In genomic region chr9:21653253-21653652, GRCm38 (mm10) we compare ENCODE assay signal across 25 mouse cellular contexts. TPM values are rescaled to one million over a fixed set of nuclear protein-coding genes. Genes with fewer than 3 reads are reported as not detected.
DNase-seq lines count a peak whose midpoint lies in the region; ATAC-seq and TF ChIP-seq lines count a peak whose summit lies in the region.
"Had no signal": no experiment of that assay in that cellular context is flagged by ENCODE, and none has a peak within 500 bp of the region (broad histone marks: within the 10 kb centered on the region; RNA-seq: fewer than 3 reads in every experiment).

No protein-coding gene starts in this region.

- H3K27me3 ChIP-seq in heart, postnatal 0 days (ENCODE audit: control insufficient read depth, insufficient read depth, low read length), result no peaks in the 10 kb centered on the region
- H3K27me3 ChIP-seq: CH12.LX; embryonic facial prominence, embryonic 12.5 days; embryonic facial prominence, embryonic 15.5 days; hindbrain, embryonic 13.5 days; intestine, embryonic 15.5 days had no signal

- no peak for TF ChIP-seq CTCF in heart, postnatal 0 days (IDR thresholded peaks at IDR 0.05; ENCODE audit: low read depth)

- no peak overlapping the region for H3K9ac ChIP-seq in heart, postnatal 0 days (replicated peaks; ENCODE audit: low read depth, low read length)
- H3K9ac ChIP-seq: embryonic facial prominence, embryonic 12.5 days; embryonic facial prominence, embryonic 15.5 days; forebrain, postnatal 0 days; hindbrain, embryonic 13.5 days; intestine, embryonic 15.5 days had no signal

- H3K9me3 ChIP-seq in heart, postnatal 0 days (replicated peaks; ENCODE audit: control insufficient read depth, low read length), result no peaks in the 10 kb centered on the region
- H3K9me3 ChIP-seq: embryonic facial prominence, embryonic 12.5 days; embryonic facial prominence, embryonic 15.5 days; G1E; heart, embryonic 10.5 days; hindbrain, embryonic 10.5 days; hindbrain, embryonic 13.5 days; intestine, embryonic 15.5 days had no signal

- no peak for ATAC-seq in heart, postnatal 0 days (ENCODE audit: insufficient read depth, low read depth)
- ATAC-seq in megakaryocyte progenitor cell, adult 5-6 weeks (replicated peaks; ENCODE audit: poor library complexity), result peak; percentile 44
- ATAC-seq: forebrain, embryonic 14.5 days; forebrain, postnatal 0 days; hindbrain, embryonic 16.5 days; intestine, embryonic 15.5 days had no signal

- H3K4me1 ChIP-seq in heart, postnatal 0 days (ENCODE audit: control insufficient read depth, insufficient read depth), result peaks cover 15% of the 10 kb centered on the region
- H3K4me1 ChIP-seq: embryonic facial prominence, embryonic 12.5 days; embryonic facial prominence, embryonic 15.5 days; heart, embryonic 10.5 days; hindbrain, embryonic 10.5 days; hindbrain, embryonic 13.5 days; intestine, embryonic 15.5 days had no signal

- H3K36me3 ChIP-seq in heart, postnatal 0 days (replicated peaks; ENCODE audit: control insufficient read depth, insufficient read depth, low read length), result peaks cover 55% of the 10 kb centered on the region

- H3K27ac ChIP-seq in heart, postnatal 0 days (ENCODE audit: low read depth), result peak overlapping the region; percentile 59; the same call in 1 of the 2 replicates
- H3K27ac ChIP-seq: embryonic facial prominence, embryonic 12.5 days; embryonic facial prominence, embryonic 15.5 days; heart, embryonic 10.5 days; hindbrain, embryonic 10.5 days; hindbrain, embryonic 13.5 days; intestine, embryonic 15.5 days had no signal

- 37% methylated on average over 2 of the region's 2 CpGs for WGBS in heart, postnatal 0 days

- no peak for DNase-seq in heart, postnatal 0 days (ENCODE audit: low spot score)
- DNase-seq in heart, adult 8-10 months (ENCODE audit: low spot score), result no peak
- peak; percentile 10 for DNase-seq in thymus, postnatal 25 days
- no peak for DNase-seq in thymus, postnatal 10 days (ENCODE audit: low spot score in 2 of 2)
- no peak for DNase-seq in right cerebral cortex, adult 2 months (ENCODE audit: low spot score in 2 of 2)
- DNase-seq: adrenal gland, adult 2 months; adrenal gland, postnatal 14 days; cerebellum, adult 11 months; cerebellum, adult 2 months; cerebellum, adult 9-11 months; cerebellum, postnatal 25 days; forebrain, postnatal 0 days; gastrocnemius, postnatal 25 days; heart, adult 18-20 months had no signal

- no peak for TF ChIP-seq EP300 in heart, postnatal 0 days (IDR thresholded peaks at IDR 0.05; ENCODE audit: low read depth)

- no peak overlapping the region for H3K4me2 ChIP-seq in heart, postnatal 0 days (ENCODE audit: low read depth, low read length)
- H3K4me2 ChIP-seq: embryonic facial prominence, embryonic 12.5 days; embryonic facial prominence, embryonic 15.5 days; hindbrain, embryonic 13.5 days; intestine, embryonic 15.5 days had no signal

- no peak overlapping the region for H3K4me3 ChIP-seq in heart, postnatal 0 days (ENCODE audit: low read depth, low read length)
- H3K4me3 ChIP-seq: embryonic facial prominence, embryonic 12.5 days; embryonic facial prominence, embryonic 15.5 days; heart, embryonic 10.5 days; hindbrain, embryonic 10.5 days; hindbrain, embryonic 13.5 days; intestine, embryonic 15.5 days had no signal

RNA-seq across cellular contexts. Expression of gene Smarca4, which starts 37.3 kb away (rescaled TPM):
- 55.9 and 66.0 TPM in 2 replicates for total RNA-seq in heart, postnatal 0 days (2014; rRNA removed; ENCODE audit: low replicate concordance)
- polyA plus RNA-seq in heart, postnatal 0 days (2015; fragmentation: Nextera tagmentation; extraction: Ambion mirVana), result 22.2 and 22.9 TPM in 2 replicates
- total RNA-seq in heart, adult 8-10 months (2022), result 10 to 100 TPM; 47.2 to 49.8 (median 49.3) TPM
- 58.8 and 63.2 TPM in 2 replicates for total RNA-seq in megakaryocyte progenitor cell, adult 5-6 weeks (2015)
- total RNA-seq in megakaryocyte progenitor cell, adult 5-6 weeks (2017), result 64.0 and 71.1 TPM in 2 replicates
